Mouse (Mus musculus) thymus, postnatal 4 days (tissue): Measurements from ENCODE around the gene Lyg2.

Source experiments
- DNase-seq: peaks from one replicate; pipeline ENCODE4 v3.0.0; 2021

The Lyg2 gene

DNA sequence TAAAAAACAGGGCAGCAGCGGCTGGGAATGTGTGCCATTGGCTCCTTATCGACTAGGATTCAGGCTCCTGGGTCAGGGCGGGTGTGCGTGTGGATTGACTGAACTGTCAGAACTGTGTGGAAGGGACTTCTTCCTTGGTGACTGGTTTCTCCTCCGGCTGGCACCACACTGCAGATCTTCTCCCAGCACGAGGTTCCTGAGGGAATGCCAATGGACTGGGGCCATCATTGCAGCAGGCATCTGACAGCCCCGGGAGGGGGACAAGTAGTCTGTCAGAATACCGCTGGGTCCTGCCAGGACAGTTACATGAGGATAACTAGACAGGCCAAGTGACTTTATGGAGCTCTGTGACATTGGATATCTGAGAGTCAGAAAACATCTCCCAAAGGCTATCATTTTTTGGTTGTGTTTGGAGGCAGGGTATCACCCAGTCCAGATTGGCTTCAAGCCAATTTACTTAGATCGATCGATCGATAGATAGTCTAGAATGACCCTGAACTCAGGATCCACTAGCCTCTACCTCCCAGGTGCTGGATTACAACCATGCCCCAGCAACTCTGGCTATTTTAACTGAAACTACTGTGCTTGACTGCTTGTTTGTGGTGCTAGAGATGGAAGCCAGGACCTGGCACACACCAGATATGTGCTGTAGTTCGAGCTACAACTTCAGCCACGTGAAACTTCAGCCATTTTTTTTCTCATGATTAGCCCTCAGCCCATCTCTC is 38.4 kb downstream of the Lyg2 start:
- DNase-seq = no peak

DNA sequence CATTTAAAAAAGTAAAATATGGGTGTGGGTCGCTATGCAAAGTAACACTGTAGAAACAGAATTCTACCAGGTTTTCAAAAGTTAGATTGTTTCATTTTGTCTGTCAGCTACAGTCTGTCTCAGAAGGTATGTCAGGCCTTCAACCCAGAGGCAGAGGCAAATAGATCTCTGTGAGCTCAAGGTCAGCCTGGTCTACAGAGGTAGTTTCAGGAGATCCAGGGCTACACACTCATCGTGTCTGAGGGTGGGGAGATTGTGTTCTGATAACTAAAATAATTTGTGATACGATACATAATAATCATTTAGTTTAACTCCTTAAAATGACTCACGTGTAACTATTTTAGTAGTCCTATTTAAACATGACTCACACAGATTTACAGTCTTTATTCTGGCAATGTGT is 43.1 kb downstream of the Lyg2 start:
- DNase-seq = no peak

DNA sequence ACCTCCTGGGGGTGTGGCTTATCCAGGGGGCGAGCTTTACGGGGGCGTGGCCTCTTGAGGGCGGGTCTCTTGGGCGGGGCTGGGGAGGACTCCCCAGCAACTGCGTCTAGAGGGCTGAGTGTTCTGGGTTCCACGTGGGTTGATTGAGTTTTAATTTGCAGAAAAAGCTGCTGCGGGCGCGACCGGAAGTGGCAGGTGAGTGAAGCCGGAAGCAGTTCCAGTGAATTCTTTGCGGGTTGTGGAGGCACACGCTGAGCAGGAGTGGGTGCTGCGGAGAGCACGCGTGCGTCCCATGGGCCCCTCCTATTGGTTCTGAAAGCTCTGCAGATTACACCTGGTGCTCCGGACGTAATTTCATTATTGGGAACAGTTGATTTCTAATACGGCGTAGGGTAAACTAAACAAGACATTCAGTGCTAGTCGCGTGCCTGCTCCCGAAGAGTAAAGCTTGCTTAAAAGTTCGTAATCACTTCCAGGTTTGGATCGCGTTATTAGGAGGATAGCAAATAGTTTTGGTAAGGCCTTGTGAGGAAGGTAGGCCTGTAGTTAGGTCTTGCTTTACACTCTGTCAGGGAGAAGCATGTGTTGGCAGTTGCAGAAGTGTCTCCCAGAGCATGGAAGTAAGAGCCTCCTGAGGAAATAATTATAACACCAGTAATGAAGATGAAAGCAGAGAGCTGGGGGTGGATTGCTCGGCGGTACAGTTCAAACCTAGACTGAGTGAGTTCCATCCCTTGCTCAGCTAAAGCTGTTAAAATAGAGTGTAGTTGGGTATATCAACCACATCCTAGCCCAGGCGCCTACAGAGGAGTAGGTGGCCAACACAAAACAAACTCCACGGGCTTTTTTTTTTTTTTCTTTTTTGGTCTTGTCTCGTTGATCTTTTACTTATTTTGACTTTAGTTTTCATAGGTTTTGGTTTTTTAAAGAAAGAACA is 43.9 kb downstream of the Lyg2 start:
- DNase-seq = peak; percentile 92

DNA sequence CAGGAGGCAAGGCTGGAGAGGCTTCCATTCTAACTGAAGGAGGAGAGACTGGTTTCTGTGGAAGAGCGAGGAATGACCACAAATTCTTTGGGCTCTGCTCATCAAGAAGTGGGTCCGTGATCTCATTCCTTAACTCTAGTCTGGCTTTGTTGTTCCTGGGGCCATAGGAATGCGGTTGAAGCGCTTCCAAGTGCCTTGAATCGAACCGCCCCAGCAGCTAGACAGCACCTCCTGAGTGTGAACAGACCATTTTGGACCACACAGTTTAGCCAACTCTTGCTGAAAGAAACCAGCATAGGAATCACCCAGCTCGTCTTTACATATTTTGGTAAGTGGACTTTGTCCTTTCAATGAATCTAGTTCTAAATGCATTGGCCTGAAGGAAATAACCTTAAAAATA is 44.6 kb downstream of the Lyg2 start, which contains the start of gene Lipt1:
Gene Lipt1, plus strand, starts transcription at position 35 of the 400 bp plus-strand sequence.
- DNase-seq = peak; percentile 25

DNA sequence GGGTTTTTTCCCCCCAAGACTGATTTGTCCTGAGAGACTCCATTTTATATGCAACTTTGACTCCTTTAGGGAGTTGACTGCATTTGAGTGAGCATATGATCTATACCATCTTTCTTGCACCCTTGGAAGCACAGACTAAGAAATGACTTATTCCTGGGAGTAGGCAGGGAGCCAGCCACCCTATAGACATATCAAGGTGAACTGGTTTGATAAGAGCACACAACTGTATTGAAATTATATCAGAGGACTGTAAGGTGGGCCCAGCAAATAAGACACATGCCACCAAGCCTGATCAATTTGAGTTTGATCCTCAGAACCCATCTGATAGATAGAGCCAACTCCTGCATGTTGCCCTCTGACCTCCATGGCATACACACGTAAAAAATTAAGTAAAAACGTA is 46.9 kb downstream of the Lyg2 start:
- DNase-seq = no peak

DNA sequence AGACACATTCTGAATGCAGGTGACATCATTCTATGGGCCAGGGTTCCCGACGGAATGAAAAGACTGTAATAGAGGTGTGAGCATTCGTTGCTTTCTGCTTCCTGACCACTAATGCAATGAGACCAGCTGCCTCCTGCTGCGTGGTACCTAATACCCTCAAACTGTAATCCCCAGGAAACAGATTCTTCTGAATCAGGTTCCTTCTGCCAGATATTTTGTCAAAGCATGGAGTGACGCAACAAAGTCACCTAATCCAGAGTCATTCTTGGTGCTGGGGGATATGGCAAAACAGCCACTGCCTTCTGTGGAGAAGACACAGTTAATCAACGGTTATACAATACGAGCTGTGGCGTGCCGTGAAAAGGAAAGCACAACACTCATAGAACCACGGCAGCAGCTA is 47.7 kb downstream of the Lyg2 start:
- no peak for DNase-seq

DNA sequence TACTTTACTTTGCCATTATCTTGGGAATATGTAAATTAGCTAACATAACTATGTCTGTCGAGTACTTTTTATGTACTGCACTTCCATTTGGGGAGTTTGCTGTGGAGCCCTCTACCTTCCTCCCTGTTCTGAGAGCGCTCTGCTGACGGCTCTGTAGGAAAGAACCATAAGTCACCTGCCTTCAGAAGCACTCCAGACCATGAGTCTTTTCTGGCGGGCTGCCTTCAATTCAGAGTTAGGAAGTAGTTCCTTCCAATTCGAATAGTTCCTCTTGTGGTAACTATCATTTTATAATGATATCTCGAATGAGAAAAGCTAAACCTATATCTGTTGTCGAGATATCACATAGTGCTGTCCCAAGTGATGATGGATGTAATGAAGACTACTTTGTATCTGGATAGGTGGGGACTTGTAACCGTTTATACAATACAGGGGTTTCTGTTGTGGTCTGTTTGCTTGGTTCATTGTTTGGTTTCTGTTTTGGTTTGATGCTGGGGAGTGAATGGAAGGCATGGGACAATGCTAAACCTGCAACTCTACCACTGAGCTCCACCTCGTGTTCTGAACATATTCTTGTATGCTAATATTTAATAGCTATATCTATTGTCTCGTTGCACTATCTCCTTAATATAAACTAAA is 48.5 kb downstream of the Lyg2 start:
- DNase-seq = no peak

DNA sequence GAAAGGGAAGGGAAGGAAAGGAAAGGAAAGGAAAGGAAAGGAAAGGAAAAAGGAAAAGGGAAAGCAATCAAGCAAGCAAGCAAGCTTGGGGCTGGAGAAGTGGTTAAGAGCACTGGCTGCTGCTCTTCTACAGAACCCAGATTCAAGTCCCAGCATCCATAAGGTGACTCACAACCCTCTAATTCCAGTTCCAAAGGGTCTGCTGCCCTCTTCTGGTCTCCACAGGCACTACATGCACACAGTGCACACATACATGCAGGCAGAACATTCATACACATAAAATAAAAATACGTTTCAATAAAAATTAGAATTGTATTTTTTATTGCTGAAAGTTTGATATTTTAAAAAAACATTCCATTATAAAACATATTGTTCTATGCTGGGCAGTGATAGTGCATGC is 49.2 kb downstream of the Lyg2 start:
- DNase-seq = peak; percentile 74

DNA sequence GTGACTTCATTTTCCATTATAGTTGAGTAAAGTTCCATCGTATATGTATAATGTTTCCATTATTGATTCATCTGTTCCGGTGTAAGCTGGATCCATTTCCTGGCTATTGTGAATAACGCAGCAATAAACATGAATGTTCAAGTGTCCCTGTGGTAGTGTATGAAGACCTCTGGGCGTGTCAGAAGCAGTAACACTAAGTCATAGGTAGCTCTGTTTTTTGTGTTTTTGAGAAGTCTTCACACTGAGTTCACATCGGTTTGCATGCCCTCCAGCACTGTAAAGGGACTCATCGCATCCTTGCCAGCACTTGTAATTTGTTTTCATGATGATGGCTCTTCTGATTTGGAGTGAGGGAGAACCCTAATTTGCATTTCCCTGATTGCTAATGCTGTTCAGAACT is 50.0 kb downstream of the Lyg2 start, which contains the start of gene Tsga10:
Gene Tsga10, minus strand, starts transcription at position 144 of the 400 bp plus-strand sequence.
- DNase-seq = no peak

DNA sequence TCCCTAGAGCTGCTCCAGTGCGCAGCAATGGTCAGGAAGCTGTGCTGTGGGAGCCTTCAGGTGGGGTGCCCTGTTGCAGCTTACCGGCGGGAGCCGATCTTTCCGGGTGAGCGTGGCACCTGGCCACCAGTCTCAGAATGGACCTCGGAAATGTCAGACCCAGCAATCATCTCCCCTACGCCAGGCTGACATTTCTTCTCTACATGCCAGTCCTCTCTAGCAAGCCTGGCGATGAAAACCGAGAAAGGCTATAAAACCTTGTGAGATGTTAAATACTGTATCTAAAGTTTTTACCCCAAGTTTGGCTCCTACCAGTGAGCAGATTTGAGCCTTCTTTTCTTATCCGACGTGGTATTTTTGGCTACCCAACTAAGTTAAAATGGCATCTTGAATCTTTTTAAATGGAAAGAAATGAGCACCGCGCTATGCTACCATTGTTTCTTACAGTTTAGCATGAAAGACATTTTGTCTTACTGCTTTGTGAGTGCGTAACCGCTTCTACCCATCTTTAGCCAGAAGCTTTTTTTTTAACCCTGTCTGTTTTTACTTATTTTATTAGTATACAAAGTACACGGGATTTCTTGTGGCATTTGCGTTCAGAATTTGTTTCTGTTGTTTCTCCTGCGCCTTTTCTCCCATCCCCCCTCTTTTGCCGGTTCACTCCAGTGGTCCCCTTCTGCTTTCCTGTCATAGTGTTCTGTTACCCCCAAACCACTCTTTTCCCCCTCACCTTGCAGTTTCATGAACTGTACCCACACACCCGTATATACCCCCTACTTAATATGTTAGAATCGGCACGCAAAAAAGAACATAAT is 50.7 kb downstream of the Lyg2 start:
- DNase-seq = no peak

DNA sequence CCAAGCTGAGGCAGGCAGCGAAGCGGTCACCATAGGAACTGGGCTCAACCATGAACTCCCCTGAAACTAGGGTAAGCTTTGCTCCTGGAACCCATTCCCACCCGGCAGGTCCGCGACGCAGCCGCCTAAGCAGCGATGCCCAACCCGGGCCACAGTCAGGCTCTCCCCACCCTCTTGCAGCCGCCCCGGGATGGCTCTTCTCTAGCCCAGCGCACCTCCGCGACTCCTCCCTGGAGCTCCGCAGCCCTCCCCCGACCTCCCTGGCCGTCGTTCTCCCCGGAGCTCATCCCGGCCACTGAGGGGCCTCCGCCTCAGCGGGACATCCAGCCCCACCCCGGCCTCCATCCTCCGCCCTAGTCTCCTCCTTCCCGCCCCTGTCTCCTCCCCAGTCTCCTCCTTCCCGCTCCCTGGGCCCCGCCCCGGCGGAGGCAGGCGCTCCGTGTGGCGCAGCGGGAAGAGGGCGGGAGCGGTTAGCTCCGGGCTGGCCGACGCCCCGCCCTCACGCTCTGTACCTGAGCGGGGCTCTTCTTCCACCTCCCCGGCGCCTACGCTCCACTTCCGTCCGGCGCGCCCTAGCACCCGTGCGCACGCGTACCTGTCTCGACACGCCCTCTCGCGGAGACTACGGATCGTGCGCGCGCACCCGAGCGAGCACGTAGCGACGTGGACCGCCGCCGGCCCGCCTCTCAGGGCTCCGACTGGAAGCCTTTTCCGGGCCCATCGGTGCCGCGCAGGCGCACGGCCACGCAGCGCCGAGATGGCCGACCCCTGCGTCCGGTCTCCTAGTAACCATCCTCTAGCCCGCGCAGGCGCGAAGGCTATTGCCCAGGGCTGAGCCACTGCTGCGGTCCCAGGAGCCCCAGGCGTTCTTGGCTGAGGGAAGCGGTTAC is 51.5 kb downstream of the Lyg2 start:
- peak; percentile 100 for DNase-seq
